Mouse (Mus musculus) stomach, postnatal 0 days (tissue): ENCODE results near the gene Prdm11. TPM values are rescaled to one million over a fixed set of nuclear protein-coding genes. Genes with fewer than 3 reads are reported as not detected.

Experiments
- ATAC-seq: fragments of 200-750 bp; cut with Nextera tagmentation; 2 replicates; pipeline ENCODE4 v1.8.0; 2017; ENCODE audit not compliant: low FRiP score, low TSS enrichment
- DNase-seq: peaks from one replicate; pipeline ENCODE4 v3.0.0-alpha.2; 2016; ENCODE audit warnings: low spot score
- H3K27ac ChIP-seq: fragments of 300-500 bp; sonication (generic); replicated peaks from 2 replicates; pipeline ENCODE4 v1.5.1; 2014; ENCODE audit warnings: mild to moderate bottlenecking, control low read depth
- H3K27me3 ChIP-seq: fragments of 300-500 bp; sonication (generic); 2 replicates; pipeline ENCODE4 v1.6.1; 2014; ENCODE audit warnings: low read length; ENCODE audit not compliant: control insufficient read depth, insufficient read depth
- H3K36me3 ChIP-seq: fragments of 300-500 bp; sonication (generic); 2 replicates; pipeline ENCODE4 v1.6.1; 2014; ENCODE audit warnings: low read length, mixed read lengths; ENCODE audit not compliant: control insufficient read depth, insufficient read depth
- H3K4me1 ChIP-seq: fragments of 300-500 bp; sonication (generic); replicated peaks from 2 replicates; pipeline ENCODE4 v1.6.1; 2014; ENCODE audit warnings: antibody characterized with exemption; ENCODE audit not compliant: control insufficient read depth, insufficient read depth
- H3K4me2 ChIP-seq: fragments of 300-500 bp; sonication (generic); replicated peaks from 2 replicates; pipeline ENCODE4 v1.6.1; 2014; ENCODE audit warnings: low read depth, mild to moderate bottlenecking, control low read depth, moderate library complexity
- H3K4me3 ChIP-seq: fragments of 300-500 bp; sonication (generic); 2 replicates; pipeline ENCODE4 v1.5.1; 2014; ENCODE audit warnings: low read depth, low read length, control low read depth
- H3K9ac ChIP-seq: fragments of 300-500 bp; sonication (generic); 2 replicates; pipeline ENCODE4 v1.6.1; 2014; ENCODE audit warnings: mild to moderate bottlenecking, low read length, control low read depth, mixed read lengths
- H3K9me3 ChIP-seq: fragments of 300-500 bp; sonication (generic); 2 replicates; pipeline ENCODE4 v1.6.1; 2016; ENCODE audit warnings: low read length; ENCODE audit not compliant: control insufficient read depth
- CTCF ChIP-seq: IDR thresholded peaks from 2 replicates; pipeline ENCODE4 v1.5.1; 2016; ENCODE audit warnings: antibody characterized with exemption, low read depth, mild to moderate bottlenecking, moderate library complexity
- EP300 ChIP-seq: optimal IDR thresholded peaks from 2 replicates; pipeline ENCODE3; 2016; ENCODE audit warnings: antibody characterized with exemption
- WGBS: fragments of 180-500 bp; shearing (Covaris S2); extraction: QIAGEN DNeasy Blood & Tissue Kit; methylation state at CpG from one replicate; pipeline ENCODE4 v1.1.7; 2014; 5-methylcytosine and 5-hydroxymethylcytosine counted together
- polyA plus RNA-seq: library from polyadenylated mRNA; unstranded; fragments of >200 nt; fragmentation: Nextera tagmentation; extraction: Ambion mirVana; gene quantifications from 2 replicates; pipeline ENCODE4 v1.2.1, GENCODE M21; 2015

Gene Prdm11
- polyA plus RNA-seq, 1 experiment from 2014 or later: 5.8 TPM

DNA sequence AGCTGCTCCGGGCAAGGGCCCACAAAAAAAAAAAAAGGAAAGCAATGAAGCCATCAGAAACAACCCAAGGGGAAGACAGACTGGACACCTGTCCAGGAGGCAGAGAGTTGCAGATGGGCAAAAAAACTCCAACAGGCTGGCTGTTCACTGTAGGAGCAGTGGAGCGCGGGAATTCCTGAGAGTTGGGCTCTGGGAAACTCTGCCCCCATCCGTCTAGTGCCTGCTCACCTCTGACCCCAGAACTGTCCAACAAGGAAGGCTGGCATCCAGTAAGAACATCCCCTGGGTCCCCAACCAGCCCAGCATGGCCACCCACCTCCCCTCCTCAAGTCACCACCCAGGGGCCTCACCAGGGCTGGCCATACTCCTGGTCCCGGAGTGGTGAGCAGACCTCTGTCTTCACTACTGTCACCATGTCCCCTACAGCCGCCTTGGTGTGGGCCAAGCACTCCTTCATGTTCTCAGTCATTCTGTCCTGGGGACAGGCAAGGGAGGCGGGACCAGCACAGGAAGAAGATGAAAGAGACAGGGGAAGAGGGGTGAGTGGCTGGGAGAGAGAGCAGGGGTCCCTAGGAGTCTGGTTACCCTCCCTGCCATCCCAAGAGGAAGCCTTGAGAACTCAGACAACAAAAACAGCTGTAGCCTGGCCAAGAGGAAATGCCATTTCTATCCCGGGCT is 32.4 kb downstream of the Prdm11 start:
- Histone ChIP-seq H3K4me1 (peaks cover 10% of the 10 kb centered on the region), H3K36me3 (peaks cover 2% of the 10 kb centered on the region; the same call in 1 of the 2 replicates), H3K27ac (peak overlapping the region; percentile 91), H3K9ac (peak overlapping the region; percentile 71), H3K9me3 (no peaks in the 10 kb centered on the region), H3K4me2 (peak overlapping the region; percentile 97), H3K27me3 (no peaks in the 10 kb centered on the region), H3K4me3 (peak overlapping the region; percentile 61)
- TF ChIP-seq CTCF (no peak), EP300 (no peak)
- ATAC-seq: 0 out of 2 replicates have a peak, but pooled peaks have one; percentile 3
- DNase-seq: no peak
- WGBS: 53% methylated on average over 8 of the region's 8 CpGs

- TF ChIP-seq CTCF (no peak), EP300 (no peak)
- WGBS: 85% methylated on average over 3 of the region's 3 CpGs
- Histone ChIP-seq H3K9ac (no peak overlapping the region), H3K27me3 (no peaks in the 10 kb centered on the region), H3K4me1 (peaks cover 10% of the 10 kb centered on the region), H3K4me2 (peak overlapping the region; percentile 97; the same call in 1 of the 2 replicates), H3K9me3 (no peaks in the 10 kb centered on the region), H3K27ac (no peak overlapping the region; the same call in 1 of the 2 replicates), H3K4me3 (no peak overlapping the region), H3K36me3 (peaks cover 2% of the 10 kb centered on the region; the same call in 1 of the 2 replicates)
- DNase-seq (no peak), ATAC-seq (no peak)
Measured at GRCm38 (mm10) chr2:93012976-93013375, 33.0 kb downstream of the Prdm11 start.

- no peaks in the 10 kb centered on the region for H3K27me3 ChIP-seq
- DNase-seq: no peak
- TF ChIP-seq CTCF (peak; percentile 66), EP300 (no peak)
Measured at GRCm38 (mm10) chr2:93011933-93012332, 34.0 kb downstream of the Prdm11 start.

GRCm38 (mm10) chr2:93011465-93011864 is 34.5 kb downstream of the Prdm11 start:
- Histone ChIP-seq H3K27me3 (no peaks in the 10 kb centered on the region), H3K36me3 (peaks cover 2% of the 10 kb centered on the region; the same call in 1 of the 2 replicates), H3K27ac (no peak overlapping the region), H3K4me3 (no peak overlapping the region), H3K4me1 (peaks cover 10% of the 10 kb centered on the region), H3K4me2 (no peak overlapping the region), H3K9ac (no peak overlapping the region), H3K9me3 (no peaks in the 10 kb centered on the region)
- DNase-seq (no peak), ATAC-seq (no peak)
- WGBS: 91% methylated on average over 5 of the region's 5 CpGs
- TF ChIP-seq CTCF: no peak
- no peak for TF ChIP-seq EP300

More at GRCm38 (mm10) chr2:93011933-93012332, 34.0 kb downstream of the Prdm11 start:
- Histone ChIP-seq H3K4me1 (peaks cover 10% of the 10 kb centered on the region), H3K36me3 (peaks cover 2% of the 10 kb centered on the region; the same call in 1 of the 2 replicates), H3K4me3 (no peak overlapping the region), H3K4me2 (no peak overlapping the region), H3K27ac (no peak overlapping the region), H3K9me3 (no peaks in the 10 kb centered on the region), H3K9ac (no peak overlapping the region)
- no peak for ATAC-seq
- WGBS: 72% methylated on average over 9 of the region's 9 CpGs

DNA sequence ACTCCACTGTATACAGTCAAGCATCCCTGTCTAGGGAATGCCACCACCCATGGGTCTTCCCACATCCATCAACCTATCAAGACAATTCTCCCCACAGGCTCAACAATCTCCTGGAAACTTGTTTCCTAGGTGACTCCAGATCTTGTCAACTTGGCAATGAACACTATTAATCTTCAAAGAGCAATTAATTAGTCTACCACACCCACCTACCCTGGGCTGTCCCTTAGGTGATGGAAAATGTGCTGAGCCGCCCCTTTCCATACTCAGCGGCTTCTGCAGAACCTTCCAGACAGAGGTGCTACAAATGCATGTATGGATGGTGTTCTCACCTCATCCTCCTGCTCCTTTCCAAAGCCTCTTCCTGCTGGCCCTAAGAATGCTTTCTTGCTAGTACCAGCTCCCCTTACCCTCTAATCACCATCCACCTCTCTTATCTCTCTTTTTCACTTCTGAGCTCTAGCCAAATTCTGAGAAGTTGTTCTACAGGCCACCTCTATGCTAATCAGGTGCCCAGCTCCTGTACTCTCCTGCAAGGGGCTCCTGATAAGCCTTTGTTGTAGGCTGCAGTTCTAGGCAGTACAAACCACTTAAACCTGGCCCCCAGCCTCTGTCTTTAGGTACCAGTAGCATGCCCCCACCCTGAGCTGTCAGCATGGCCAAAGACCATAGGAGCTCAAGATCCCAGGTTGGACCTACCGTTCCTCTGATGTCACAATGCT is 37.8 kb downstream of the Prdm11 start:
- H3K27ac ChIP-seq: no peak overlapping the region
- no peaks in the 10 kb centered on the region for H3K9me3 ChIP-seq
- H3K4me1 ChIP-seq: no peaks in the 10 kb centered on the region
- no peak for ATAC-seq
- H3K4me2 ChIP-seq: no peak overlapping the region
- no peak overlapping the region for H3K4me3 ChIP-seq
- H3K9ac ChIP-seq: no peak overlapping the region
- peaks cover 2% of the 10 kb centered on the region; the same call in 1 of the 2 replicates for H3K36me3 ChIP-seq
- WGBS: 96% methylated on average over 3 of the region's 3 CpGs
- H3K27me3 ChIP-seq: no peaks in the 10 kb centered on the region
- TF ChIP-seq CTCF (no peak), EP300 (no peak)
- no peak for DNase-seq
